Mouse (Mus musculus): ENCODE data around the gene Olfr351.

The Olfr351 gene

GRCm38 (mm10) chr2:36862560-36862959 lies at the start of gene Olfr351:
Gene Olfr351, minus strand, starts transcription at chr2:36862660.
- no peak for DNase-seq

- no peak for DNase-seq
These were observed 42.9 kb upstream of the Olfr351 start, which contains the start of gene Olfr354 for GRCm38 (mm10) chr2:36905380-36905779. Gene Olfr354, plus strand, starts transcription at chr2:36905680.

GRCm38 (mm10) chr2:36897114-36897513 lies 34.7 kb upstream of the Olfr351 start:
- DNase-seq, result no peak

GRCm38 (mm10) chr2:36892836-36893235 lies 30.4 kb upstream of the Olfr351 start, which contains the start of gene Olfr353:
Gene Olfr353, minus strand, starts transcription at chr2:36892936.
- no peak for DNase-seq

GRCm38 (mm10) chr2:36868160-36868559 lies 5.7 kb upstream of the Olfr351 start, which contains the start of gene Olfr352:
Gene Olfr352, plus strand, starts transcription at chr2:36868460.
- DNase-seq, result no peak

GRCm38 (mm10) chr2:36846010-36846409 lies 16.4 kb downstream of the Olfr351 start, which contains the start of gene Olfr350:
Gene Olfr350, plus strand, starts transcription at chr2:36846310.
- DNase-seq, result no peak

GRCm38 (mm10) chr2:36816932-36817331 lies 45.5 kb downstream of the Olfr351 start, which contains the start of gene Olfr3:
Gene Olfr3, minus strand, starts transcription at chr2:36817032.
- no peak for DNase-seq

Measured in kidney, postnatal 4 days (tissue).